Mouse (Mus musculus) skeletal muscle tissue, adult 2 months (tissue): ENCODE measurements around the gene Wipi2.

ENCODE experiments used
- DNase-seq: peaks from one replicate; pipeline ENCODE4 v3.0.0-alpha.2; 2012; ENCODE audit warnings: low read depth, low spot score

The Wipi2 gene

GRCm38 (mm10) chr5:142692971-142693737, 65.7 kb downstream of the Wipi2 start:
- no peak for DNase-seq

GRCm38 (mm10) chr5:142693738-142694430, 66.4 kb downstream of the Wipi2 start:
- DNase-seq = no peak

GRCm38 (mm10) chr5:142694627-142695340, 67.3 kb downstream of the Wipi2 start:
- DNase-seq = no peak

- DNase-seq = no peak
These were observed 68.8 kb downstream of the Wipi2 start for GRCm38 (mm10) chr5:142696258-142696657.

GRCm38 (mm10) chr5:142696865-142697264, 69.4 kb downstream of the Wipi2 start:
- no peak for DNase-seq

GRCm38 (mm10) chr5:142697742-142698141, 70.2 kb downstream of the Wipi2 start:
- DNase-seq = no peak

- no peak for DNase-seq
These were observed 73.5 kb downstream of the Wipi2 start for GRCm38 (mm10) chr5:142700842-142701589.

GRCm38 (mm10) chr5:142701651-142702510, 74.4 kb downstream of the Wipi2 start:
- no peak for DNase-seq

GRCm38 (mm10) chr5:142702511-142703138, 75.1 kb downstream of the Wipi2 start:
- no peak for DNase-seq

- DNase-seq = no peak
These were observed 76.1 kb downstream of the Wipi2 start for GRCm38 (mm10) chr5:142703569-142703968.

GRCm38 (mm10) chr5:142707709-142708108, 80.2 kb downstream of the Wipi2 start:
- no peak for DNase-seq

- no peak for DNase-seq
These were observed 81.9 kb downstream of the Wipi2 start for GRCm38 (mm10) chr5:142709436-142709835.

- DNase-seq = no peak
These were observed 84.9 kb downstream of the Wipi2 start for GRCm38 (mm10) chr5:142712373-142712772.

GRCm38 (mm10) chr5:142713966-142714365, 86.5 kb downstream of the Wipi2 start:
- DNase-seq = no peak

GRCm38 (mm10) chr5:142715059-142715458, 87.6 kb downstream of the Wipi2 start:
- no peak for DNase-seq

GRCm38 (mm10) chr5:142716056-142716455, 88.6 kb downstream of the Wipi2 start:
- no peak for DNase-seq

- DNase-seq = peak; percentile 58
These were observed 90.5 kb downstream of the Wipi2 start for GRCm38 (mm10) chr5:142718037-142718436.

GRCm38 (mm10) chr5:142718486-142718885, 91.0 kb downstream of the Wipi2 start:
- DNase-seq = no peak

GRCm38 (mm10) chr5:142719897-142720296, 92.4 kb downstream of the Wipi2 start:
- DNase-seq = no peak
